Mouse (Mus musculus): Measurements from ENCODE around the gene P2rx5. TPM values are rescaled to one million over a fixed set of nuclear protein-coding genes. Genes with fewer than 3 reads are reported as not detected.

Gene P2rx5
- total and polyA plus RNA-seq, 3 experiments, result 0.04 to 0.25 TPM; not detected in 1

DNA sequence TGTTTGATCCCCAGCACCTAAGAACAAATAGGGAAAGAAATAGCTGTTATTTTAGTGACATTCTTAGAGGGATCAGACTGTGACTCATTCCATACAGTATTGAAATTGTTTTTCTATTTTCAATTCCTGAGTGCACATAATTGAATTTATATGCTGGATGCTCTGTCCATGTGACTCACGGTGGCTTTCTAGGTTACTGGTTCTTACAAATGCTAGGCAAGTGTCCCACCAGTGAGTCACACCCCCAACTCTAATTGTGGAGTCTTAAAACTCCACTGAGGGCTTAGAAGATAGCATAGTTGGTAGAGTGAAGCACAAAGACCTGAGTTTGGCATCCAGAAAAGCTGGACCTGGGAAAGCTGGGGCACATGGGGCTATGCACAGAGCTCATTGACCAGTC, 60.4 kb downstream of the P2rx5 start:
- Histone ChIP-seq H3K27me3 (ENCODE audit: control insufficient read depth in 1 of 2, insufficient read depth in 2 of 2, low read length in 2 of 2) (no peaks in the 10 kb centered on the region), H3K27ac (ENCODE audit: control insufficient read depth, low read depth, low read length) (no peak overlapping the region), H3K9ac (ENCODE audit: control insufficient read depth, low read depth, low read length, poor library complexity, severe bottlenecking) (no peak overlapping the region), H3K4me1 (ENCODE audit: control insufficient read depth in 1 of 2, insufficient read depth in 2 of 2, low read length in 2 of 2) (no peaks in the 10 kb centered on the region), H3K4me3 (ENCODE audit: control insufficient read depth in 1 of 2, insufficient read depth in 1 of 2, low read depth in 2 of 2, low read length in 2 of 2) (no peak overlapping the region), H3K79me2 (ENCODE audit: control insufficient read depth, insufficient read depth, low read length, poor library complexity) (no peaks in the 10 kb centered on the region), H3K36me3 (ENCODE audit: control insufficient read depth in 1 of 2, insufficient read depth in 2 of 2, low read length in 2 of 2) (no peaks in the 10 kb centered on the region), H3K9me3 (replicated peaks; ENCODE audit: insufficient read depth, low read length) (no peaks in the 10 kb centered on the region)
- no peak for DNase-seq (ENCODE audit: low read depth, low spot score)
- TF ChIP-seq ZMIZ1 (IDR thresholded peaks at IDR 0.05; ENCODE audit: low read depth, low read length) (no peak), SIN3A (IDR thresholded peaks at IDR 0.05; ENCODE audit: low read length) (no peak), TCF12 (IDR thresholded peaks at IDR 0.05; ENCODE audit: low read depth, low read length) (no peak), ZC3H11A (IDR thresholded peaks at IDR 0.05; ENCODE audit: low read depth, low read length) (no peak), NELFE (IDR thresholded peaks at IDR 0.05; ENCODE audit: low read depth, low read length) (no peak), NRF1 (IDR thresholded peaks at IDR 0.05; ENCODE audit: insufficient read depth, low read depth, low read length, poor library complexity, severe bottlenecking) (no peak), KAT2A (conservative IDR thresholded peaks at IDR 0.05; ENCODE audit: low read depth, low read length) (no peak), MYC (IDR thresholded peaks at IDR 0.05; ENCODE audit: low read depth, low read length) (no peak), RCOR1 (IDR thresholded peaks at IDR 0.05; ENCODE audit: low read depth, low read length) (no peak), EP300 (IDR thresholded peaks at IDR 0.05; ENCODE audit: low read depth in 1 of 2, low read length in 2 of 2) (no peak), MAX (IDR thresholded peaks at IDR 0.05; ENCODE audit: low read length) (no peak), POLR2A (IDR thresholded peaks at IDR 0.05; ENCODE audit: control insufficient read depth in 1 of 2, insufficient read depth in 1 of 2, low read depth in 1 of 2, low read length in 2 of 2, poor library complexity in 1 of 2) (no peak), TAL1 (IDR thresholded peaks at IDR 0.05; ENCODE audit: low read length) (no peak), JUND (IDR thresholded peaks at IDR 0.05; ENCODE audit: low read depth, low read length) (no peak), ZNF384 (IDR thresholded peaks at IDR 0.05; ENCODE audit: low read depth, low read length) (no peak), SMC3 (IDR thresholded peaks at IDR 0.05; ENCODE audit: low read depth, low read length) (no peak)

Other genes starting within 250 kb of the P2rx5 start
- gene Atp2a3, start 199.3 kb upstream of the P2rx5 start, total RNA-seq (2012; rRNA removed), result 10.7 and 16.4 TPM in 2 replicates
- gene Atp2a3, start 199.3 kb upstream of the P2rx5 start, polyA plus RNA-seq (2012; ENCODE audit: insufficient read depth in 1 of 2, insufficient read length in 2 of 2, low read depth in 1 of 2, low replicate concordance in 2 of 2, missing spikeins in 1 of 2), result 10 to 100 TPM in 1 of 2 experiments, not detected in 1; 49.9 TPM
- gene P2rx1, start 161.3 kb upstream of the P2rx5 start, total RNA-seq (2012; rRNA removed), result 3.0 and 3.1 TPM in 2 replicates
- 1 to 10 TPM in 1 of 2 experiments, not detected in 1; 8.1 TPM for gene P2rx1, start 161.3 kb upstream of the P2rx5 start, polyA plus RNA-seq (2012; ENCODE audit: insufficient read depth in 1 of 2, insufficient read length in 2 of 2, low read depth in 1 of 2, low replicate concordance in 2 of 2, missing spikeins in 1 of 2)
- gene Camkk1, start 141.4 kb upstream of the P2rx5 start, total RNA-seq (2012; rRNA removed), result 5.3 and 5.8 TPM in 2 replicates
- 1 to 10 TPM in 1 of 2 experiments, not detected in 1; 6.6 TPM for gene Camkk1, start 141.4 kb upstream of the P2rx5 start, polyA plus RNA-seq (2012; ENCODE audit: insufficient read depth in 1 of 2, insufficient read length in 2 of 2, low read depth in 1 of 2, low replicate concordance in 2 of 2, missing spikeins in 1 of 2)
- 9.3 and 9.6 TPM in 2 replicates for gene Ncbp3, start 112.6 kb upstream of the P2rx5 start, total RNA-seq (2012; rRNA removed)
- 1 to 10 TPM in 1 of 2 experiments, not detected in 1; 8.4 TPM for gene Ncbp3, start 112.6 kb upstream of the P2rx5 start, polyA plus RNA-seq (2012; ENCODE audit: insufficient read depth in 1 of 2, insufficient read length in 2 of 2, low read depth in 1 of 2, low replicate concordance in 2 of 2, missing spikeins in 1 of 2)
- 0.04 and 0.16 TPM in 2 replicates for gene Itgae, start 69.8 kb upstream of the P2rx5 start, total RNA-seq (2012; rRNA removed)
- under 1 TPM in 1 of 2 experiments, not detected in 1; 0.22 TPM for gene Itgae, start 69.8 kb upstream of the P2rx5 start, polyA plus RNA-seq (2012; ENCODE audit: insufficient read depth in 1 of 2, insufficient read length in 2 of 2, low read depth in 1 of 2, low replicate concordance in 2 of 2, missing spikeins in 1 of 2)
- gene Haspin, start 22.1 kb upstream of the P2rx5 start, total RNA-seq (2012; rRNA removed), result 22.9 and 26.9 TPM in 2 replicates
- gene Haspin, start 22.1 kb upstream of the P2rx5 start, polyA plus RNA-seq (2012; ENCODE audit: insufficient read depth in 1 of 2, insufficient read length in 2 of 2, low read depth in 1 of 2, low replicate concordance in 2 of 2, missing spikeins in 1 of 2), result 10 to 100 TPM in 1 of 2 experiments, not detected in 1; 28.3 TPM
- 158 and 179 TPM in 2 replicates for gene Emc6, start 16.6 kb downstream of the P2rx5 start, total RNA-seq (2012; rRNA removed)
- 100 to 1,000 TPM in 1 of 2 experiments, not detected in 1; 211 TPM for gene Emc6, start 16.6 kb downstream of the P2rx5 start, polyA plus RNA-seq (2012; ENCODE audit: insufficient read depth in 1 of 2, insufficient read length in 2 of 2, low read depth in 1 of 2, low replicate concordance in 2 of 2, missing spikeins in 1 of 2)
- gene Tax1bp3, start 16.7 kb downstream of the P2rx5 start, total RNA-seq (2012; rRNA removed), result 12.6 and 13.1 TPM in 2 replicates
- gene Tax1bp3, start 16.7 kb downstream of the P2rx5 start, polyA plus RNA-seq (2012; ENCODE audit: insufficient read depth in 1 of 2, insufficient read length in 2 of 2, low read depth in 1 of 2, low replicate concordance in 2 of 2, missing spikeins in 1 of 2), result 10 to 100 TPM in 1 of 2 experiments, not detected in 1; 30.9 TPM
- gene Ctns, start 38.6 kb downstream of the P2rx5 start, total RNA-seq (2012; rRNA removed), result 5.1 and 5.4 TPM in 2 replicates
- gene Ctns, start 38.6 kb downstream of the P2rx5 start, polyA plus RNA-seq (2012; ENCODE audit: insufficient read depth in 1 of 2, insufficient read length in 2 of 2, low read depth in 1 of 2, low replicate concordance in 2 of 2, missing spikeins in 1 of 2), result 1 to 10 TPM in 1 of 2 experiments, not detected in 1; 9.4 TPM
- 1.0 and 1.4 TPM in 2 replicates for gene Shpk, start 39.0 kb downstream of the P2rx5 start, total RNA-seq (2012; rRNA removed)
- 1 to 10 TPM in 1 of 2 experiments, not detected in 1; 1.6 TPM for gene Shpk, start 39.0 kb downstream of the P2rx5 start, polyA plus RNA-seq (2012; ENCODE audit: insufficient read depth in 1 of 2, insufficient read length in 2 of 2, low read depth in 1 of 2, low replicate concordance in 2 of 2, missing spikeins in 1 of 2)
- gene Trpv1, start 73.9 kb downstream of the P2rx5 start, total RNA-seq (2012; rRNA removed), result not detected in 2 replicates
- not detected for gene Trpv1, start 73.9 kb downstream of the P2rx5 start, polyA plus RNA-seq (2012; ENCODE audit: insufficient read depth in 1 of 2, insufficient read length in 2 of 2, low read depth in 1 of 2, low replicate concordance in 2 of 2, missing spikeins in 1 of 2)
- not detected in 2 replicates for gene Trpv3, start 107.0 kb downstream of the P2rx5 start, total RNA-seq (2012; rRNA removed)
- gene Trpv3, start 107.0 kb downstream of the P2rx5 start, polyA plus RNA-seq (2012; ENCODE audit: insufficient read depth in 1 of 2, insufficient read length in 2 of 2, low read depth in 1 of 2, low replicate concordance in 2 of 2, missing spikeins in 1 of 2), result not detected
- gene Aspa, start 169.2 kb downstream of the P2rx5 start, total RNA-seq (2012; rRNA removed), result 1.3 TPM in 2 replicates
- under 1 TPM in 1 of 2 experiments, not detected in 1; 0.28 TPM for gene Aspa, start 169.2 kb downstream of the P2rx5 start, polyA plus RNA-seq (2012; ENCODE audit: insufficient read depth in 1 of 2, insufficient read length in 2 of 2, low read depth in 1 of 2, low replicate concordance in 2 of 2, missing spikeins in 1 of 2)
- gene Gm49340, start 169.3 kb downstream of the P2rx5 start, total RNA-seq (2012; rRNA removed), result not detected in 2 replicates
- gene Gm49340, start 169.3 kb downstream of the P2rx5 start, polyA plus RNA-seq (2012; ENCODE audit: insufficient read depth in 1 of 2, insufficient read length in 2 of 2, low read depth in 1 of 2, low replicate concordance in 2 of 2, missing spikeins in 1 of 2), result not detected
- not detected in 2 replicates for gene Spata22, start 169.3 kb downstream of the P2rx5 start, total RNA-seq (2012; rRNA removed)
- gene Spata22, start 169.3 kb downstream of the P2rx5 start, polyA plus RNA-seq (2012; ENCODE audit: insufficient read depth in 1 of 2, insufficient read length in 2 of 2, low read depth in 1 of 2, low replicate concordance in 2 of 2, missing spikeins in 1 of 2), result not detected
- not detected in 2 replicates for gene Olfr20, start 190.4 kb downstream of the P2rx5 start, total RNA-seq (2012; rRNA removed)
- gene Olfr20, start 190.4 kb downstream of the P2rx5 start, polyA plus RNA-seq (2012; ENCODE audit: insufficient read depth in 1 of 2, insufficient read length in 2 of 2, low read depth in 1 of 2, low replicate concordance in 2 of 2, missing spikeins in 1 of 2), result not detected
- 0.08 TPM in 1 of 2 replicates, not detected in the other for gene Olfr376, start 210.8 kb downstream of the P2rx5 start, total RNA-seq (2012; rRNA removed)
- gene Olfr376, start 210.8 kb downstream of the P2rx5 start, polyA plus RNA-seq (2012; ENCODE audit: insufficient read depth in 1 of 2, insufficient read length in 2 of 2, low read depth in 1 of 2, low replicate concordance in 2 of 2, missing spikeins in 1 of 2), result not detected
- gene Olfr1, start 239.2 kb downstream of the P2rx5 start, total RNA-seq (2012; rRNA removed), result not detected in 2 replicates
- gene Olfr1, start 239.2 kb downstream of the P2rx5 start, polyA plus RNA-seq (2012; ENCODE audit: insufficient read depth in 1 of 2, insufficient read length in 2 of 2, low read depth in 1 of 2, low replicate concordance in 2 of 2, missing spikeins in 1 of 2), result not detected

Data from MEL (cell line).